Mouse (Mus musculus) testis, adult 2 months (tissue): ENCODE results near the gene Svs1.

Experiments
- CTCF ChIP-seq: fragments of 200-500 bp; IDR thresholded peaks from 2 replicates; pipeline ENCODE4 v1.5.1; 2012; ENCODE audit warnings: low read depth, mild to moderate bottlenecking, inconsistent platforms, low read length, moderate library complexity; ENCODE audit not compliant: control insufficient read depth, insufficient read depth, insufficient replicate concordance
- POLR2A ChIP-seq: fragments of 200-500 bp; IDR thresholded peaks from 2 replicates; pipeline ENCODE4 v1.6.1; 2012; ENCODE audit warnings: low read depth, mild to moderate bottlenecking, inconsistent platforms, low read length, moderate library complexity; ENCODE audit not compliant: control insufficient read depth

DNA sequence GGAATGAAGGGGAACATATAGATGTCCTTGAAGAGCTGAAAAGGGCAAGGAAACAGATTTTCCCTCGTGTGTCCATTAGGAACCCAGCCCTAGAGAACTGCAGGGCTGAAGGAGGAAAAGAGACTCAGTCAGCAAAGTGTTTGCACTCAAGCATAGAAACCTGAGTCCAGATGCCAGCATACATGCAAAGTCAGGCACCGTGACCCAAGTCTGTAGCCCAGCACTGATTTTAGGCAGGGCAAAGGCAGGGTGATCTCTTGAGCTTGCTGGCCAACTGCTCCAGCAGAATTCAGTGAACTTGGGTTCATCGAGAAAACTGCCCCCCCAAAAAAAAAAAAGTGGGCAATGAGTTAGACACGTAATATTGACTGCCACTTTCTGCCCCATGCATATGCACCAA, 5.3 kb downstream of the Svs1 start:
- TF ChIP-seq CTCF (no peak), POLR2A (no peak)
